Mouse (Mus musculus) left cerebral cortex, postnatal 25 days (tissue): ENCODE measurements at regions not wholly inside any gene's neighbourhood (a gene's known extent, or its start where the extent isn't known, plus 50 kb on each side); places are given as distances from the start of the nearest gene placed in this dataset.

Experiments
- DNase-seq, 2 experiments: peaks; one replicate each; pipeline ENCODE4 v3.0.0; 2022; ENCODE audit warnings: low spot score in 2 of 2, mixed read lengths in 1 of 2
- intact Hi-C: fragments of 180-260 bp; cut with DNase I; formaldehyde crosslinking; loops from one replicate; pipeline ENCODE4 v1.15.1; 2025

DNA sequence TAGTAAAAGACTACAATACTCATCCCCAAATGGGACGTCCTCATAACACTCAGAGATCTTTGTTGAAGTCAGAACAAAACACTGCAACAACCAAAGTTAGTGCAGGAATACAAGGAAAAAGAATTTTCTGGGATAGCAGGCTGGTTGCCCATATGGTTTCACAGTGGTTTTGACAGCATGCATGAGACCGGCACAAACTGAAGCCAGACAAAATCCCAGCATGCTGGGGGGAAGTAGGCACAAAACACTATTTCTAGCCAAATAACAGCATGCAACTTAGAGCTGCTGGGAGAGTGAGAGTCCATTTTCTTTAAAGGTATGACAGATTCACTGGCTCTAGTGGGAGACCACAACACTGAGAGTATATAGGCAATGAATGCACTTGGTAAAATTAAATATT, 619.1 kb upstream of the Manea start:
- intact Hi-C loops = no loop called here
- no peak for DNase-seq

DNA sequence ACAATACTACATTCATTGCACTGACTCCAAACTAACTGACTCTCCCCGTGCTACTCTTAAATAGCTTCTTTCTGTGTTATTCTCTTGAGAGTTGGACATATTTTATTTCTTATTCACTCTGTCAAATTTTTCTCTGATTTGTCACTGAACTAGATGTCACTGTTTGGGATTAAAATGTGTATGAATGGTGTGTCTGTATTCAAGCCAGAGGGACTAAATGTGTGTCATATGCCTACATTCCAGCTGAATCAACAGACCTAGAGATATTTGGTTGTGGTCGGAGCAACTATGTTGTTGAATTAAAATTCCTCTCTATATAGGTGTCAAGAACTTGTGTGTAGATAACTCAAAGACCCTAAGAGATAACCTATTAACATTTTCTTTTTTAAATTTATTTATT, 618.2 kb upstream of the Manea start:
- no peak for DNase-seq
- intact Hi-C loops = no loop called here

DNA sequence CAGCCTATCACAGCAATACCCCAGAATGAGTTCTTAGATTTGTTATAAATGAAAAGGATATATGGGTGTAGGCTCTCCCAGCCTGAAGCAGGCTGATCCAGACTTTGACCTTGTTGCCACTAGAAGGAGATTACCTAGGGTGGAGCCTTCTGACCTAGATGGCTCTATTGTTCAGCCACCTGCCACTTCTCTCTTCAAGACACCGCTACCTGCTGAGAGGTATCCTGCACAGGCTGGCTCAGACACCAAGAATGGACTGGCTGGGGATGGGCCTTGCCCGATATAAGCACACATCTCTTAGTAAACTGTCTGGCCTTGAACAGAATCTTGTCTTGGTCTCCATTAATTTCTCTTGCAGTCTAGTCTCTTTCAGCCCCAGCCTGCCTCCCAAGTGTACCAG, 597.9 kb upstream of the Manea start:
- no peak for DNase-seq
- intact Hi-C loops = no loop called here

DNA sequence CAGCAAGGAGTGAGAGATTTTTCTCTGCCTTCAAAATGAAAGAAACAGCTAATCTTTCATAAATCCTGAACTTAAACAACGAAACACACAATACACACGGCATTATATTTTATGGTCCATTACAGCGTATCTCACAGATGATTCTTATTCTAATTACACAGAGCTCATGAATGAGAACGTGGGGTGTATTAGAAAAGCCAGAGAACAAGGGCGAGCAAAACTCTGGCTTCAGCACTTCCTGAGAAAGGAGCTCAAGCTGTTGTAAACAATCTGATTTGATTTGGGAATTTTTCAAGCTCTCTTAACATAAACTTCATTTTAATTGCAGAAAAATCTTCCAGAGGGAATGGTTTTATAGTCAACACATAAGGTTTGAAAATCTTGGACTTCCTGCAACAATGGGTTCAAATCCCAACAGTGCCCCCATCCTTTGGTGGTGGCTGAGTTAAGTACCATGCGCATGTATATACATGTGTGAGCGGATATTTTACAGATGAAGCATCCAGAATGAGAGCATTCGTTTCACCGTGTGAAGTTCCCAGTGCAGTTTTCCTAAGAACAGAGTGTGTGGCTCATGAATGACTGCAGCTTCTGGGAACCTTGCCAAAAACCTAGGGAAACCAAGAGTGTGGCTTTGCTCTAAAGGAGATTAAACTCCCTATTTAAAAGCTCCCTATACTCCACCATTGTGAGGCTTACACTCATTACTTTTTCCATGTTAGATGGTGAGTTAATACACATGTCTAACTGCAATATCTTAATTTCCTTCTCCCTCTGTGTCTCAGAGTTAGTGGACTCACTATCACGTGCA, 587.5 kb upstream of the Manea start:
- intact Hi-C loops = loop anchor here (5.0 kb wide), 1 partner anchor 1878 kb away; the partner anchor contains the start of gene Epha7
- peak; percentile 60 to 90 for DNase-seq

DNA sequence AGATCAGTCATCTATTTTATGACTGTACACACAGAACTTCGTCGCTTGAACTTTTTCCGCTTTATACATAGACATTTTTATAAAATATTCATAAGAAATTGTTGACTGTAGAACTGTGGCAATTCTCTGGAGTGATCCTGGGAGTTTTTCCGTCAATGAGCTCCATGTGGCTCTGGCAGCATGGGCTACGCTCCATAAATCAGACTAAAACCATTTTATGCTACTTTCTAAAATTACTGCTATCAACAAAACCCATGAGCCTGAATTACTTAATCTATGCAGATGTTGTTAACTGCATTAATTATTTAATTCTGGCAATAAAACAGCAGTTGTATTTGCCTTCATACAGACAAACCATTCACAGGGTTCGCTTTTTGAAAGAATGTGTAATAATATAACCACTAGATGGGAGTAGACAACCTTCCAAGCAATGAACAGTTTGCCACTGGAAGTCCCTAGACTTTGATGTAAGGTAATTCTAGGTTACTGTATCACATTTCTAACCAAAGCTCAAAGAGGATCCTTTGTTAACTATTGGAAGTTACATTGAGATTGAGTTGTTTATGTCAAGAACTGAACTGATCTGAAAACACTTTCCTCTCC, 583.3 kb upstream of the Manea start:
- intact Hi-C loops = loop anchor here (5.0 kb wide), 1 partner anchor 1882 kb away; the partner anchor contains the start of gene Epha7
- peak; percentile 6 to 63 for DNase-seq

DNA sequence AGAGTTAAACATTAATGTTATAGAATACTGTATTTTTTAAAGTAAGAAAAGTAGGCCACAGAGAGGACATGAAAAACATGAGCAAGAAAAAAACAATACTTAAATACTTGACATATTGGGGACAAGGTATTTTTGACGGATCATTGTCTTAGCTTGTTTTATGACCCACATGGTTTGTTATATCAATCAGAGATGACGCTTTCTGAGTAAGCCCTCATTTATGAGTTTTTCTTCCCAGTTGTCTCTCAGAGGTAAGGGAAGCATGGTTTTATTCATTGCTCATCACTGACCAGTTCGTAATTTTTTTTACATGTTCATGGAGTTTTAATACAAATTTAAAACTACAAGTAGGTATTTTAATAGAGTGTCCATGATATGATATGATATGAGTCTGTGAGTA, 579.4 kb upstream of the Manea start:
- intact Hi-C loops = no loop called here
- DNase-seq = no peak

DNA sequence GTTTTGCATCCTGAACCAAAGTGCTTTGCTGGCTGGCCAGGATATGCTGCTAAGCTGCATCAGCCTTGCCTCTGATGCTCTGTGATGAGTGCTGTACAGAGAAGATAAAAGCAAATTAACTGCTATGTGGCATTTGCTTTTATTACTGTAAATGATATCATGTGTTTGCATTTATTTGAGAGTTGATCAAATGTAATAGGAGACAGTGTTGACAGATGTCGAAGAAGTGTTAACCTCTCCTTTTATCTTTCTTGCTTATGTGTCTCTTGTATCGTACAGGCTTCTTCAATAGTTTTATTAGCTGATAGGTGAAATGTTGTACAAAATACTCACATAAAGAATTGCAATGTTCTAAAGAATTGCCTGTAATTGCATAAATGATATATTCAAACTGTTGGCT, 541.8 kb upstream of the Manea start:
- intact Hi-C loops = no loop called here

DNA sequence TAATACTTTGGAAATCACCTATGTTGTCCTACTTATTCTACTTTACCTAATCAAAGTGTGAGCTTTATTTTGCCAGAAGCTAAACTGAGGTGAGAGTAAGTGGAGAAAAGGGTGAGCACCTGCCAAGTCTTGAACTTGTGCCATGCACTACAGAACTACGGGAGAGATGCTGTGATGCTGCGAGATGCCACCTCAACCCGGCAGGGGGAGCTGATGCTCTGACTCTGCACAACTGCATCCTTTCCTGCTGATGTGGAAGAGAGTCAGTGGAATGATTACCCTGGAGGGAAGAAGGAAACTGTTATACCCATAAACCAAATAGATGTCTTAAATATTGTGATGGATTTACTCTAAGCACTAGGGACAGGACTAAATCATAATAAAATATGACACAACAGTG, 532.3 kb upstream of the Manea start:
- DNase-seq = no peak
- intact Hi-C loops = no loop called here

More for the DNA sequence above, 541.8 kb upstream of the Manea start:
- no peak for DNase-seq

DNA sequence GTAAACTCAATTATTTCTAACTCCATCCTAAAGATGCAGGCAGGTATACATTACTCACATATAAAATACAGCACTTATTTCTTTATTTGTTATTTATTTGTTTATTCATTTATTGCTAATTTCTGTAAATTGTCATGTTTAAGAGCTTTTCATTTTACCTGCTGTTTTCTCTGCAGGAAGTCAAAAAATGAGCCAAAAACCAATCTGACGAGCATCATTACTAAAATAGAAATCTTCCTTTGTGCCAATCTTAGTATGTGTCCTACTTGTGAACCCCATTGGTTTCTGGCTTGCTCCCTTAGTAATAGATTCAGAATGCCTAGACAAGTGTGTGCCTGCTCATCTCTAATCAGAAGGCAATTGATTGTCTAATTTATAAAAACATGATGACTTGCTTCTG, 495.1 kb upstream of the Manea start:
- no peak for DNase-seq
- intact Hi-C loops = no loop called here

DNA sequence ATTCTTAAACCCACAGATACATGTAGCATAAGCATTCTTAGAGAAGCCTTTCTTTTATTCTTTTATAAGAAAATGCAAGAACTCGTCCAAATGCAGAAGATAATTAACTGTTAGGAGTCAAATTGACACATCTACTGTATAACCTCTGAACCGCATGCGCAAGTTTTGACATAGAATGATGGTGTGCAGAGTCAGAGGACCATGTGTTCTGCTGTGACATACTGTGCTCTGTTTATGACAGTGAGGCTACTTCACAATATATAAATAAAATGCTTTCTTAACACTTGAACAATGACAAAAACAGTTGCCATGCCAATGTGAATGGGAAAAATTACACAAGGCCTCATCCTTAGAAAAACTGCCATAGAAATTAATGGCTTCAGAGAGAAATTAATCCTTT, 454.1 kb upstream of the Manea start:
- no peak for DNase-seq
- intact Hi-C loops = no loop called here

DNA sequence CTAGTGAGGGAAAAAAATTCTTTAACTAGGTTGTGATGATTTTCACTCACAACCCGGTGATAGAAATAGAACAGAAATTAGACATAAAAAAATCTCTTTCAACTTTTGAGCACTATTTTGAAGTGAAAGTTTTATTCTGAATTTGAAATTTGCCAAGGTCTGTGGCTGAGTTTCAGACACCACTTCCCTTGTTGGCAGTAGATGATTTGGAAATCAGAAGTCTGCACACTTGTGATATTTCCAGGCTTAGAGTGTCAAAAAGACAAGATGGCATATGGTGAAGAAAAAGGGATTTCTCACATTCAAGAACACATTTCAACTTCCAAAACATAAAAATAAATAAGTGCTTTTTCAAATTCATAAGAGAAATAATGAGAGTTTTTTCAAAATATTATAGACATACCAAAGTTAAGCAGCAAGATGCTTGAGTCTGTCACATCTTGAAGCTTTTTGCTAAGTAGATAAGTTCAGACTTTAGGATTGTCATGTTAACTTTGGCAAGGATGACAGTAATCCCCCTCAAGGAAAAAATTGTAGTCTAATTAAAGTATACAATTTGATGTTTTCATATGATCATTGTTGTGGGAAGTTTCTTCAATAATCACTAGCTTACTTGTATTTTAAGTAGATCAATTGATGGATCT, 446.6 kb upstream of the Manea start:
- peak in 1 of 2 experiments; percentile 72 for DNase-seq
- intact Hi-C loops = no loop called here

DNA sequence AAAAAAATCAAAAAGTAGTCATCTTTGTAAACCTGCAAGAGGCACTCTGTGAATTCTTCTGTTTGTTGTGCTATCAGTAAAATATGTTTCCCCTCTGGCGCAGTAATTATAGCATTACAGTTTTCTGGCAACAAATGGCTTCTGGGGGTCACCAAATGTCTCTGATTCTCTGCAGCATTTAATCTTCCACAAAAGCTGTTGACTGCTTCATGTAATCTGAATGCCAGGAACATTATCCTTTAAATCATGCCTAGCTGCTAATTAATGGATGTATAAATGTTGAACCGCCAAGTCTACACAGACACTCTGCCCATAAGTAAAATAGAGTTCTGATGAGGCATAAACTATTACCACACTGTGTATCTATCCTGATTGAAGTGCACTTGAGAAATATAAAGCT, 421.2 kb upstream of the Manea start:
- intact Hi-C loops = no loop called here
- no peak for DNase-seq

DNA sequence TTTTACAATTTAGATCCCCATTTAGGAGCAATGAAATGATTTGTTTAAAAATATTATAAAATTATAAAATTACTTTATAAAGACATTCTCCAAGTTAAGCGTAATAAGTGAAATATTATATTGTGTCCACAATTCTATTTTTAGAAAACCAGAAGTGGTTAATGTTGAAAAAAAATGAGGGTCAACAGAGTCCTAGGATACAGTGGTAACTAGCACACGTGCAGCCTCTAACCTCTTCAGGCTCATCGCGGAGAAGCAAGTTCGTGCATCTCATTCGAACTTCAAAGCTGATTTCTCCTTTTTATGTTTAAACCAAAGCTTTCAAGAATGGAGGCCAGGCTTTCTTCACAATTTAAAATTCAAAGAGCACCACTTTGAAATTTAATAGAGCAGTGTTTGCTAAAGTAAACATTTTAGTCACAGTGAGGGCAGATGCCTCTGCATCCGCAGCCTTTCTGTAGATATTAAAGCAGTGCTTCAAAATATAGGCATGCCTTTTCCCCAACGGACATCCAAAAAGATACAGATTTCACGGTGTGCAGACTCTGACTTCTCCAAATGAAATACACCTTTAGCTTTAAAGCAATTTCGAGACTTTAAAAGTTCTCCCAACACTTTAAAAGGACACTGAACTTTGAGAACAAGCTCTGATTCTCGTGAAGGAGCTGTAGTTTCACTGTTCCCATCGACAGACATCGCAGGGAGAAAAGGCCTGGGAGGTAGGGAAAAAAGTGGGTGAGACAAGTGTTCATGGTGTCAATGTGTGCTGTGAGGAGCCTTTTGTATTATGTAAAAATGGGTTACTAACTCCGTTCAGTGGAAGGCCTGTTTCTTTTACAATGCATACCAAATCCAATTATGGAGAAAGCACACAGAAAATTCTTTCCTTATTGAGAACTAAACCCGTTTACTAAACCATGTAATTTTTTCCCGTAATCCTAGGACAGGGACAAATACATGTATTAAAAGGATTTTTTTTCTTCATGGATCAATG, 419.8 kb upstream of the Manea start:
- intact Hi-C loops = no loop called here
- no peak for DNase-seq

DNA sequence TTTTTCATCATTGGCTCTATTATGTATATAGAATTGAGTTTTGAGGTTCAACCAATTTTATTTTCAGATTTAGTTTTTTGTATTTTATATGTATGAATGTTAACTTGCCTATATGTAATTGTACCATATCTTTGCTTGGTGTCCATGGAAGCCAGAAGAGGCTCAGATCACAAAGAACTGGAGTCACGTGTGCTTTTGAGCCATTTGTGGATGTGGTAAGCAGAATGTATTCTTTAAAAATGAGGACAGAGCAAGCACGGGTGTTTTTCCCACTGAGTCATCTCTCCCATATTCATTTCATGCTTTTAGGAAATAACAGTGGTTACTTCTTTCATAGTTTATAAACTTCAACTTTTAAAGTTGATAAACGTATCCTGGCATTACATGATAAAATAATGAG, 394.1 kb upstream of the Manea start:
- DNase-seq = peak in 1 of 2 experiments; percentile 19
- intact Hi-C loops = no loop called here

DNA sequence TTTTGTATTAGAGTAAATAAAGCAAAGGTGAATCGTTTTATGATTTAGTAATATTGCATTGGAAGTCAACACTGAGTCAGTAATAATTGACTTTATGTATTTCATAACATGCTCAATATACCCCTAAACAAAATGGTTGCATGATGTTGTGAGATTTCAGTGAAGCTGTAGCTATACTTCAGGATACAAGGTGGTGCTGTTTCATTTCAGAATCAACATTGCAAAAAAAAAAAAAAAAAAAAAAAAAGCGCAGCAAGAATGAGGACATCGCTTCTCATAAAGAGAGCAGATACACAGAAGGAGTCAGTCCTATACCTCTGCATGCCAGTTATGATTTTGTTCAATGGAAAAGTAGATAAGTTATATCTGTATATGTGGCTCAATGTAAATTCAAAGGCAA, 389.7 kb upstream of the Manea start:
- no peak for DNase-seq
- intact Hi-C loops = no loop called here

DNA sequence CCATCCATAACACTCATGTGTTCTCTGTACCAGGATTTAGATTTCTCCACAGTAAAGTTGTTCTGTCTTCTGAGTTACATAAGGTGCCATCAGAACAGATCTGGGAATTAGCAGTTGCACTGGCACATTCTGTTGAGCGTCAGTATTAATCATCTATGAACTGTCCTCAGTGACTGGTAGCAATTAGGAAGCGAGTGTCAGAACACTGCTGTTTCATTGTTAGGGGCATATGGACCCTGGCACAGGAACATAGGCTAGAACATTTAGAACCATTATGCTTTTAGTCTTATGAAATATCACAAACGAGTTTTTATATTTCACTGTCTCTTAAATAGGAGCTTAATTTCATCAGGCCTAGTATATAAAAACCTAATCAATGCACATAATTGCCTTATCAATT, 367.7 kb upstream of the Manea start:
- no peak for DNase-seq
- intact Hi-C loops = no loop called here

DNA sequence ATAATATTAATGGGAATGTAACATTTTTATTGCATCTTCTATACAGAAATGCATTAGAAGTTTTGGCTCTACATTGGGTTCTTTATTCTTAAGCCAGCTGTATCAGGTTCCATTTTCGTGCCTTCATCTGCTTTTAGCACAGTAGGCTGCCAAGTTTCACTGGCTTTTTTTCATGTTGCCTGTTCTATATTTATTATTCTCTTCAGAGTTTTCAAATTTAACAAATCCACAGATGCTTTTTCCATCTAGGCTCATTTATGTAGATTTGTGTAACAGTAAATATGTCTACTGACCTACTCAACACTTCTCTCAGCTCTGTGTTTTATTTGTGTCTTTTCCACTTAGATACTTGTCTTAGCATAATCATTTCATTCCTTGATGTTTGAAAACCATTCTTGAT, 363.3 kb upstream of the Manea start:
- peak in 1 of 2 experiments; percentile 89 for DNase-seq
- intact Hi-C loops = no loop called here

DNA sequence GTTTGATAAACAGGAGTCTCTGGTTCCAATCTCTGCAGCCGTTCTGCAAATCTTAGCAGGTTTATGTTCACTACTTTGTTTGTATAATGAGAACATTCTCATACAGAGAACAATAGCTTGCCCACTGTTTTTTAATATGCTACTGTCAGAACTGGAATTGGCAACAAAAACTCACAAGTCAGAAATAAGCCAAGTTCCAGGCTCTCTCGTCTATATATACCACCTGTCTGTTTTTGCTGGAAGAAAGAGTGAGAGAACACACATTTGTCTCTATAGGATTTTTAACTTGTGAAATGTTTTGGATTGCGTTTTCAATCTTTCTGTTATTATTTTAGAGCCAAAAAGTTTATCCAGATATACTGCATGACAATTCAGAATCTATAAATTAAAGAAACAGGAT, 349.3 kb upstream of the Manea start:
- intact Hi-C loops = no loop called here
- DNase-seq = peak in 1 of 2 experiments; percentile 47
